In genomic region chr5:139558917-139559660, GRCm38 (mm10) we compare ENCODE assay signal across 13 mouse cellular contexts. TPM values are rescaled to one million over a fixed set of nuclear protein-coding genes. Genes with fewer than 3 reads are reported as not detected.
DNase-seq lines count a peak whose midpoint lies in the region; ATAC-seq lines count a peak whose summit lies in the region.
"Had no signal": no experiment of that assay in that cellular context is flagged by ENCODE, and none has a peak within 500 bp of the region (broad histone marks: within the 10 kb centered on the region; RNA-seq: fewer than 3 reads in every experiment).

No protein-coding gene starts in this region.

- WGBS in heart, embryonic 10.5 days = 3% methylated on average over 12 of the region's 12 CpGs
- WGBS in hindbrain, embryonic 11.5 days = 2% methylated on average over 12 of the region's 12 CpGs
- 7% methylated on average over 12 of the region's 12 CpGs for WGBS in midbrain, embryonic 16.5 days

- no peaks in the 10 kb centered on the region for H3K9me3 ChIP-seq in heart, embryonic 10.5 days
- H3K9me3 ChIP-seq in hindbrain, embryonic 11.5 days (ENCODE audit: control insufficient read depth, low read length) = no peaks in the 10 kb centered on the region
- no peaks in the 10 kb centered on the region for H3K9me3 ChIP-seq in midbrain, embryonic 16.5 days (replicated peaks; ENCODE audit: control insufficient read depth, low read length, poor library complexity, severe bottlenecking)

- H3K27me3 ChIP-seq in heart, embryonic 10.5 days (ENCODE audit: insufficient read depth, poor library complexity, severe bottlenecking) = peaks cover 97% of the 10 kb centered on the region
- H3K27me3 ChIP-seq in hindbrain, embryonic 11.5 days (ENCODE audit: control insufficient read depth, insufficient read depth, low read length) = peaks cover 80% of the 10 kb centered on the region
- peaks cover 26% of the 10 kb centered on the region for H3K27me3 ChIP-seq in midbrain, embryonic 16.5 days (ENCODE audit: control insufficient read depth, insufficient read depth, low read depth, low read length)

- H3K36me3 ChIP-seq in heart, embryonic 10.5 days = no peaks in the 10 kb centered on the region
- H3K36me3 ChIP-seq in hindbrain, embryonic 11.5 days (ENCODE audit: control insufficient read depth, insufficient read depth, low read length) = no peaks in the 10 kb centered on the region
- H3K36me3 ChIP-seq in midbrain, embryonic 16.5 days (ENCODE audit: control insufficient read depth, insufficient read depth, low read length) = no peaks in the 10 kb centered on the region

- ATAC-seq in hindbrain, embryonic 11.5 days (ENCODE audit: low FRiP score) = peak; percentile 74
- ATAC-seq in midbrain, embryonic 16.5 days = peak; percentile 33; the same call in 1 of the 2 replicates
- ATAC-seq in megakaryocyte-erythroid progenitor cell, adult 5-6 weeks (replicated peaks; ENCODE audit: low FRiP score, low TSS enrichment, poor library complexity, severe bottlenecking) = no peak
- ATAC-seq: activated CD4-positive, CD25-positive, alpha-beta regulatory T cell, adult 4 months; CD4-positive, CD25-positive, alpha-beta regulatory T cell, adult 4 months had no signal

- H3K4me3 ChIP-seq in heart, embryonic 10.5 days = no peak overlapping the region
- no peak overlapping the region for H3K4me3 ChIP-seq in hindbrain, embryonic 11.5 days (ENCODE audit: low read depth, low read length)
- H3K4me3 ChIP-seq in midbrain, embryonic 16.5 days (ENCODE audit: low read depth, low read length) = no peak overlapping the region

- peak; percentile 40 for DNase-seq in heart, postnatal 4 days
- no peak for DNase-seq in heart, embryonic 10.5 days (ENCODE audit: low spot score)
- DNase-seq in embryo, embryonic 10 days (ENCODE audit: low spot score) = peak; percentile 61
- DNase-seq in hindbrain, embryonic 11.5 days (ENCODE audit: low spot score) = peak; percentile 75
- no peak for DNase-seq in spleen, postnatal 4 days (ENCODE audit: low spot score in 2 of 2)
- DNase-seq in left cerebral cortex, adult 9 months (ENCODE audit: low spot score in 2 of 2) = no peak

- no peak overlapping the region for H3K27ac ChIP-seq in heart, embryonic 10.5 days
- peak overlapping the region; percentile 78 for H3K27ac ChIP-seq in hindbrain, embryonic 11.5 days (ENCODE audit: low read depth, low read length)
- H3K27ac ChIP-seq in midbrain, embryonic 16.5 days (ENCODE audit: low read length) = peak overlapping the region; percentile 34; the same call in 1 of the 2 replicates

- no peak overlapping the region for H3K9ac ChIP-seq in hindbrain, embryonic 11.5 days (ENCODE audit: low read depth, low read length)
- H3K9ac ChIP-seq in midbrain, embryonic 16.5 days (ENCODE audit: low read depth, low read length) = no peak overlapping the region

- H3K4me1 ChIP-seq in heart, embryonic 10.5 days = peaks cover 22% of the 10 kb centered on the region
- H3K4me1 ChIP-seq in hindbrain, embryonic 11.5 days (replicated peaks; ENCODE audit: control insufficient read depth, insufficient read depth, low read length) = peaks cover 16% of the 10 kb centered on the region
- peaks cover 21% of the 10 kb centered on the region for H3K4me1 ChIP-seq in midbrain, embryonic 16.5 days (ENCODE audit: control insufficient read depth, insufficient read depth, low read length)

- 0 out of 2 replicates have a peak overlapping the region, but pooled peaks have one; percentile 20 for H3K4me2 ChIP-seq in hindbrain, embryonic 11.5 days (replicated peaks; ENCODE audit: low read depth, low read length)
- 0 out of 2 replicates have a peak overlapping the region, but pooled peaks have one; percentile 13 for H3K4me2 ChIP-seq in midbrain, embryonic 16.5 days (ENCODE audit: low read length)

RNA-seq across cellular contexts. Expression of gene Uncx, which starts 15.8 kb away (rescaled TPM):
- not detected for total RNA-seq in heart, postnatal 4 days (2021)
- 0.18 TPM in 1 of 2 replicates, not detected in the other for polyA plus RNA-seq in heart, embryonic 10.5 days (2016; fragmentation: Nextera tagmentation; extraction: Ambion mirVana)
- 57.9 and 66.8 TPM in 2 replicates for polyA plus RNA-seq in hindbrain, embryonic 11.5 days (2014; fragmentation: Nextera tagmentation; extraction: Ambion mirVana)
- 22.5 and 23.8 TPM in 2 replicates for polyA plus RNA-seq in midbrain, embryonic 16.5 days (2015; fragmentation: Nextera tagmentation; extraction: Ambion mirVana)
- not detected in 2 replicates for total RNA-seq in megakaryocyte-erythroid progenitor cell, adult 5-6 weeks (2014; fragmentation: Nextera tagmentation)
- not detected in 2 replicates for total RNA-seq in megakaryocyte-erythroid progenitor cell, adult 5-6 weeks (2017)
- total RNA-seq: common myeloid progenitor, adult 5-6 weeks; gastrocnemius, postnatal 4 days had no signal
- polyA plus RNA-seq: activated CD4-positive, CD25-positive, alpha-beta regulatory T cell, adult 4 months; CD4-positive, CD25-positive, alpha-beta regulatory T cell, adult 4 months; small intestine, adult 2 months had no signal

Comparison
In these comparisons a context has a peak if more than half of its experiments do, and no peak if none do; other contexts are left out.
1. DNase-seq: peak in heart, postnatal 4 days (single experiment), embryo, embryonic 10 days (single experiment) and hindbrain, embryonic 11.5 days (single experiment); none in heart, embryonic 10.5 days (single experiment), spleen, postnatal 4 days (0 of 2) and left cerebral cortex, adult 9 months (0 of 2).
2. RNA of gene Uncx, which starts 15.8 kb away (polyA plus RNA-seq): 57.9 to 66.8 TPM in hindbrain, embryonic 11.5 days and 22.5 to 23.8 TPM in midbrain, embryonic 16.5 days; 0.18 TPM in heart, embryonic 10.5 days; every median in the first group is over 10 times any median in the second.